Mouse (Mus musculus) adrenal gland, adult 10 weeks (tissue): ENCODE measurements around the gene Dnajb1. TPM values are rescaled to one million over a fixed set of nuclear protein-coding genes. Genes with fewer than 3 reads are reported as not detected.

Experiments
- polyA plus RNA-seq: library from polyadenylated mRNA; stranded (reverse); fragments of 350-450 nt; fragmentation: Illumina TruSeq; extraction: RNeasy Lipid Tissue Mini Kit (QIAGEN cat#74804); gene quantifications from one replicate; pipeline ENCODE4 v1.2.3, GENCODE M21; 2014; ENCODE audit warnings: low read depth, low replicate concordance

The Dnajb1 gene
- 28.2 TPM for polyA plus RNA-seq

DNA sequence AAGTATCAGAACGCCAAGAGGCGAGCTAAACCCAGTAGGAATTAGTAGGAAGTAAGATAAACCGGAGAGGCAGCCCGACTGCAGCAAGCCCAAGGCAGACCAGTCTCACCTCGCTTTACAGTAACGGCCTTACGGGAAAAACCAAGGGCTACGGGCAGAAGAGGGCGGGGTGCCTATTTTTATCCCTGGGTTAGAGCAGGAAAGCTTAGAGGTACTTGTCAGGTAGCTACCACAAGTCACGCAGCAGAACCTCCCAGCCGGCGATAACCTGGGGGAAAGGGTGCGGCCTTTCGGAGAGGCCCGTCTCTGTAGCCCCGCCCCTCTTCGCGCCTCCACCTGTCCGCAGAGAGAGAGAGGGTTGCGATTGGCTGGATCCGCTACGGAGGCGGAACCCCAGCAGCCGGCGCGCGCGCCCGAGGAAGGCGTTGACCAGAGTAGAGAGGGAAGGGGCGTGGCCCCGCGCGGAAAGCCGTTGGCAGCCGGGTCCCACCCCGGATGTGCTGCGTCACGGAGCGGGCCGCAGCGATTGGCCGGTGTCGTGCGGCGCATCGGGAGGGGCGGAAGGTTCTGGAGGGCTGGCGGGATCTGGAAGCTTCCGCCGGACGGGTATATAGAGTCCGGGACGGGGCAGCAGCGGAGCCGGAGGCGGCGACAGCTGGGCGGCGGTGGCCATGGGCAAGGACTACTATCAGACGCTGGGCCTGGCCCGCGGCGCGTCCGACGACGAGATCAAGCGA is at the start of gene Dnajb1, which contains the start of gene Tecr:
TSS of gene Dnajb1 (plus strand) at position 533 of the 737 bp plus-strand sequence.
TSS of gene Tecr (minus strand) at position 311 of the 737 bp plus-strand sequence.

DNA sequence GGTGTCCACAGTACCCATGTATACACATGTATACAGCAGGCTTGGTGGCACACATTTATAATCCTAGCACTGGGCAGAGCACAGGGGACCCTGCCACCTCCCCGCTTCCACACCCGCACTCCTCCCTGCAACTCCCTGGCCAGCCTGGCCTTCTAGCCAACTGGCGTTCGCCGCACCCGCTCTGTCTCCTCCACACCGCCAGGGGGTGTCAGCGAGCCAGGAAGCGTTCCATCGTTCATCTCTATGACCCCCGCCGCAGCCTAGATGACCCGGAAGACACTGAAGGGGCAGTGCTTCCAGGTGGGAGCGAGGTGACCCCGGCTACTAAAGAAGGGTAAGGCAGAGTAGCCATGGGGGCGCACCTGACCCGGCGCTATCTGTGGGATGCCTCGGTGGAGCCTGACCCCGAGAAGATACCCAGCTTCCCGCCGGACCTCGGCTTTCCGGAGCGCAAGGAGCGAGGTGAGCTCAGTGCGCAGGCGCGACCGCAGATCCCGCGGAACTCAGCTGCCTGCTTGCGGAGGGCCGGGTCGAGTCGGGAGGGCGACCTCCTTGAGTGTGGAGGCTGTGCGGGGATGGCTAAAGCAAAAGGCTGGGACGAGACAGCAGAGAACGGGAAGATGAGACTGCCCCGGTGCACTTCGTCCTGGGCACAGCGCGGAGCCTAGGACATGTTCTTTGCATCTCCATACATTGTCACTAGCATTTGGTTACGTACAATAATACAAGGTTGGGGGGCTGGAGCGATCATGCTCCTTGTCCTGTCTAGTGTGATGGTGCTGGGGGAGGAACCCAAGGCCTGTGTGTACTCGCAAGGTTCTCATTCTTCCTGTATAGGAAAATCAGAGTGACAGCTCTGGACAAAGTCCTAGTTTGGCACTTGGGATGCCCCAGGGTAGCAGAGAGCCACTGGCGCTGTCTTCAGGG is 41.3 kb upstream of the Dnajb1 start, which contains the start of gene Ndufb7:
TSS of gene Ndufb7 (plus strand) at position 203 of the 927 bp plus-strand sequence.

DNA sequence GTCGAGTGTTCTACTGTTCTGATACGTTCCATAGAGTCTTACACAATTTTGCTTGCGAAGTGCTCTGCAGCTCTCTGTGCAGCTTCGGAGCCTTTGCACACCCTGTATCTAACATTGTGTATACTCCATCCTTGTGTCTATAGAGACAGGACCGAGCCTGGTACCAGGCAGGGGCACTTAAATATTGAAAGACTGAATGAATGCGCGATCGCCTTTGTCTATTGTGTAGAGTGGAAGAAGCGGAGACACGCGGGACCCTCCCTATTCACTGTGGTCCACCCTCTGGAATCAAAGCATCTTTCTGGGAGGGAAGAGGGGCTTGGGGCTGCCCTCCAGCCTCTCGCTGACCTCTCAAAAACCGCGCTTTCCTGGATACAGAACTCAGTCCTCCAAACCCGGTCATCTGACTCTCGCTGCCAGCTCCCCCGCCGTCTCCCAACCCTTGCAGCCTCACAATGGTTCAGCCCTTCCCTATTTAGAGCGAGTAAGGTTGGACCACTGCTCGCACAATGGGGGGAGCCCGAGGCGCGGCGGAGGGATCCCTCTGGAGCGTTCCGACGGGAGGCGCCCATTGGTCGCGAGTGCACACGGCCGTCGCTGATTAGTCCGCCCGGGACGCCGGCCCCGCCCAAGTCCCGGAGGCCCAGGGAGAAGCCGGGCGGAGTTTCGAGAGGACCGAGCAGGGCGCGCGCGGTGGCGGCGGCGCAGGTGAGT is 44.2 kb downstream of the Dnajb1 start, which contains the start of gene Gipc1:
TSS of gene Gipc1 (plus strand) at position 648 of the 714 bp plus-strand sequence.

Other genes with a start within 250 kb of the Dnajb1 start
- gene Clgn, start 218.3 kb upstream of the Dnajb1 start, polyA plus RNA-seq: 0.17 TPM
- gene Scoc, start 149.8 kb upstream of the Dnajb1 start, polyA plus RNA-seq: 441 TPM
- not detected for gene Olfr370, start 72.4 kb upstream of the Dnajb1 start, polyA plus RNA-seq
- gene Ndufb7, start 41.5 kb upstream of the Dnajb1 start, polyA plus RNA-seq: 0.35 TPM
- 58.4 TPM for gene Tecr, start 222 bp upstream of the Dnajb1 start, polyA plus RNA-seq
- not detected for gene Gipc1, start 44.5 kb downstream of the Dnajb1 start, polyA plus RNA-seq
- 0.17 TPM for gene Ptger1, start 58.5 kb downstream of the Dnajb1 start, polyA plus RNA-seq
- gene Pkn1, start 91.0 kb downstream of the Dnajb1 start, polyA plus RNA-seq: 15.2 TPM
- 4.1 TPM for gene Ddx39, start 107.0 kb downstream of the Dnajb1 start, polyA plus RNA-seq
- 6.5 TPM for gene Adgre5, start 133.1 kb downstream of the Dnajb1 start, polyA plus RNA-seq